Mouse (Mus musculus): ENCODE measurements around the gene Mfsd2b. TPM values are rescaled to one million over a fixed set of nuclear protein-coding genes. Genes with fewer than 3 reads are reported as not detected.
A peak's percentile ranks its signal among the peaks of the same experiment; 100 is the strongest.
"Not testable (repeated sequence)": the region's sequence is repeated elsewhere in the genome, so short reads cannot be mapped to it uniquely, and the experiment has no call there.

Mfsd2b gene
- polyA plus RNA-seq, 1 experiment from 2014 or later = 0.83 TPM

- no peaks in the 10 kb centered on the region for H3K36me3 ChIP-seq (ENCODE audit: control insufficient read depth, insufficient read depth, low read length)
- peak; percentile 96 for DNase-seq (ENCODE audit: low spot score)
- peak within 1 kb of the TSS; percentile 83 for H3K9ac ChIP-seq (ENCODE audit: low read length)
- H3K27me3 ChIP-seq (replicated peaks; ENCODE audit: control insufficient read depth, insufficient read depth, low read length) = no peaks in the 10 kb centered on the region
- peak within 1 kb of the TSS; percentile 82 for H3K27ac ChIP-seq (ENCODE audit: low read depth, low read length)
- peak within 1 kb of the TSS; percentile 68 for H3K4me3 ChIP-seq (ENCODE audit: low read depth, low read length)
- H3K9me3 ChIP-seq (replicated peaks; ENCODE audit: control insufficient read depth, low read length) = no peaks in the 10 kb centered on the region
- ATAC-seq = peak; percentile 94
- H3K4me2 ChIP-seq (ENCODE audit: low read length) = peak within 1 kb of the TSS; percentile 74
- no peaks in the 10 kb centered on the region for H3K4me1 ChIP-seq (ENCODE audit: control insufficient read depth, insufficient read depth, low read length)
- WGBS = 1% methylated on average over 120 of the region's 125 CpGs
Observed at GRCm38 (mm10) chr12:4906951-4907906, 33.1 kb upstream of the Mfsd2b start, which contains the start of gene Ubxn2a. Gene Ubxn2a, minus strand, starts transcription at chr12:4907705.

DNA sequence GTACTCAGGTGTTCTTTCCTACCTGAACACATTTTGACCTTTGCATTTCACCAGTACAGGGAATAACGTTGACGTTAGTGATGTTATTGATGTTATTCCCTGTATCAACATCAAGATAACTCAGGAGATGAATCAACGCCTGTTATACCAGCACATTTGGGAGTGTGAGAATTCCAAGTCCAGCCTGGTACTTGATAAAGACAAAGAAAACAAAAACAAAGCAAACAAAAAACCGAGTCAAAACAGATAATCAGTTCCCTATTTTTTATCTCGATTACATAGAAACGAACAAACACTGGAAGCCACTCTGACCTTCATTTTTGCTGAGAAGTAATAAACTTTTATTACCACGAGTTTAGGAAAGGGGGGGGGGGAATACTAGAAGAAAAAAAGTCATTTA lies 32.3 kb upstream of the Mfsd2b start:
- Histone ChIP-seq H3K4me3 (ENCODE audit: low read depth, low read length) (peak overlapping the region; percentile 68), H3K9ac (ENCODE audit: low read length) (peak overlapping the region; percentile 83), H3K27me3 (replicated peaks; ENCODE audit: control insufficient read depth, insufficient read depth, low read length) (no peaks in the 10 kb centered on the region), H3K4me1 (ENCODE audit: control insufficient read depth, insufficient read depth, low read length) (no peaks in the 10 kb centered on the region), H3K9me3 (replicated peaks; ENCODE audit: control insufficient read depth, low read length) (no peaks in the 10 kb centered on the region), H3K27ac (ENCODE audit: low read depth, low read length) (no peak overlapping the region), H3K4me2 (ENCODE audit: low read length) (peak overlapping the region; percentile 74), H3K36me3 (ENCODE audit: control insufficient read depth, insufficient read depth, low read length) (no peaks in the 10 kb centered on the region)
- 60% methylated on average over 7 of the region's 7 CpGs for WGBS
- DNase-seq (ENCODE audit: low spot score) = no peak
- ATAC-seq = no peak

DNA sequence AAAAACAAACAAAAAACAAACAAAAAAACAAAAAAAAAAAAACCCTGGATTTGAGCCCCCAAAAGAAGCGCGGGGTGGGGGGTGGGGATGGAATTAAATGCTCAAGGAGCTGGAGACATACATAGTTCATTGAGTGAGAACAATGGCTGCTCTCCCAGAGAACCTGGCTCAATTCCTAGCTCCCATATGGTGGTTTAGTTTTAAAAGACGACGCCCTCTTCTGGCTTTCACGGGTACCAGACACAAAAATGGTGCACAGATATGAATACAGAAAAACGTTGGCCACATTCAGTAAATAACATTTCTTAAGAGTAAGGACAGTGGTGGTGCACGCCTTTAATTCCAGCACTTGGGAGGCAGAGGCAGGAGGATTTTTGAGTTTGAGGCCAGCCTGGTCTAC lies 31.8 kb upstream of the Mfsd2b start:
- H3K4me1 ChIP-seq (ENCODE audit: control insufficient read depth, insufficient read depth, low read length) = no peaks in the 10 kb centered on the region
- H3K36me3 ChIP-seq (ENCODE audit: control insufficient read depth, insufficient read depth, low read length) = no peaks in the 10 kb centered on the region
- no peaks in the 10 kb centered on the region for H3K27me3 ChIP-seq (replicated peaks; ENCODE audit: control insufficient read depth, insufficient read depth, low read length)
- peak; percentile 67 for DNase-seq (ENCODE audit: low spot score)
- ATAC-seq = no peak
- WGBS = 58% methylated on average over 7 of the region's 7 CpGs
- no peak overlapping the region for H3K9ac ChIP-seq (ENCODE audit: low read length)
- no peak overlapping the region; the same call in 1 of the 2 replicates for H3K4me3 ChIP-seq (ENCODE audit: low read depth, low read length)
- H3K4me2 ChIP-seq (ENCODE audit: low read length) = peak overlapping the region; percentile 74; the same call in 1 of the 2 replicates
- no peaks in the 10 kb centered on the region for H3K9me3 ChIP-seq (replicated peaks; ENCODE audit: control insufficient read depth, low read length)
- H3K27ac ChIP-seq (ENCODE audit: low read depth, low read length) = no peak overlapping the region

DNA sequence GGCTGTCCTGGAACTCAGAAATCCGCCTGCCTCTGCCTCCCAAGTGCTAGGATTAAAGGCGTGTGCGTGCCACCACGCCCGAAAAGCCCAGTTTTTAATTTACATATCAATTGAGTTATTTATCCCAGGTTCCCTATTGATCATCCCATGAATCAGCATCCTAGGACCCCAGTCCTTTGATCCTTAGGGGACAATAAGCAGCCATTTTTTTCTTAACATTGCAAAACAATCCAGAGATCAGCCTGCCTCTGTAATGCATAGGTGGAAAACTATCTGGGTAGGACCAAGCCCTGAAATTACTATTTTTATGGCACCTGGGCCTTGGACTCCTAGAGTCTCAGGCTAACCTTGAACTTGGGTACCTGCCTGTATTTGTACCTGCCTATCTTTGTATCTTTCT lies 23.9 kb upstream of the Mfsd2b start:
- no peak for ATAC-seq
- DNase-seq (ENCODE audit: low spot score) = no peak
- H3K4me2 ChIP-seq (ENCODE audit: low read length) = no peak overlapping the region
- H3K4me1 ChIP-seq (ENCODE audit: control insufficient read depth, insufficient read depth, low read length) = no peaks in the 10 kb centered on the region
- WGBS = 88% methylated on average over 5 of the region's 5 CpGs
- no peaks in the 10 kb centered on the region for H3K27me3 ChIP-seq (replicated peaks; ENCODE audit: control insufficient read depth, insufficient read depth, low read length)
- no peaks in the 10 kb centered on the region for H3K9me3 ChIP-seq (replicated peaks; ENCODE audit: control insufficient read depth, low read length)
- no peak overlapping the region for H3K27ac ChIP-seq (ENCODE audit: low read depth, low read length)
- peaks cover 6% of the 10 kb centered on the region; the same call in 1 of the 2 replicates for H3K36me3 ChIP-seq (ENCODE audit: control insufficient read depth, insufficient read depth, low read length)
- H3K9ac ChIP-seq (ENCODE audit: low read length) = no peak overlapping the region
- no peak overlapping the region for H3K4me3 ChIP-seq (ENCODE audit: low read depth, low read length)

GRCm38 (mm10) chr12:4889891-4890290 lies 15.7 kb upstream of the Mfsd2b start:
- WGBS = 96% methylated on average over 1 of the region's 1 CpGs
- DNase-seq (ENCODE audit: low spot score) = no peak
- ATAC-seq = no peak
- Histone ChIP-seq H3K36me3 (ENCODE audit: control insufficient read depth, insufficient read depth, low read length) (peaks cover 27% of the 10 kb centered on the region), H3K4me3 (ENCODE audit: low read depth, low read length) (no peak overlapping the region), H3K4me1 (ENCODE audit: control insufficient read depth, insufficient read depth, low read length) (no peaks in the 10 kb centered on the region), H3K27me3 (replicated peaks; ENCODE audit: control insufficient read depth, insufficient read depth, low read length) (no peaks in the 10 kb centered on the region), H3K9ac (ENCODE audit: low read length) (no peak overlapping the region), H3K9me3 (replicated peaks; ENCODE audit: control insufficient read depth, low read length) (no peaks in the 10 kb centered on the region), H3K4me2 (ENCODE audit: low read length) (no peak overlapping the region), H3K27ac (ENCODE audit: low read depth, low read length) (no peak overlapping the region)

DNA sequence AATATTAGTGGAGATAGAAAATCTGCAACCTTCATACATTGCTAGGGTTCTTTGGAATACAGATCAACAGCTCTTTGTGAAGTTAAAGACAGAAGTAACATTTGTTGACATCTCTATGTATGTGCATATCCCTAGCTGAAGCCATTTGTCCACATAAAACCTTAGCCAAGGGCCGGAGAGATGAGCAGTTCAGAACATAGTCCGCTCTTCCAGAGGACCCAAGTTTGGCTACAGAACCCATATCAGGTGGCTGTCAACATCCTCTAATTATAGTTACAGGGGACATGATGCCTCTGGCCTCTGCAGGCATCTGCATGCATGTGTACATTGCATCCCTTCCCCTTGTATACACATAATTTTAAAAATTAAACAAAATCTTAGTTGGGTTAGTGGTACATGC lies 15.1 kb upstream of the Mfsd2b start:
- Histone ChIP-seq H3K9me3 (replicated peaks; ENCODE audit: control insufficient read depth, low read length) (no peaks in the 10 kb centered on the region), H3K27ac (ENCODE audit: low read depth, low read length) (no peak overlapping the region), H3K36me3 (ENCODE audit: control insufficient read depth, insufficient read depth, low read length) (peaks cover 27% of the 10 kb centered on the region), H3K4me1 (ENCODE audit: control insufficient read depth, insufficient read depth, low read length) (no peaks in the 10 kb centered on the region), H3K4me3 (ENCODE audit: low read depth, low read length) (no peak overlapping the region), H3K9ac (ENCODE audit: low read length) (no peak overlapping the region), H3K27me3 (replicated peaks; ENCODE audit: control insufficient read depth, insufficient read depth, low read length) (no peaks in the 10 kb centered on the region), H3K4me2 (ENCODE audit: low read length) (no peak overlapping the region)
- 98% methylated on average over 2 of the region's 2 CpGs for WGBS
- ATAC-seq (no peak), DNase-seq (ENCODE audit: low spot score) (no peak)

DNA sequence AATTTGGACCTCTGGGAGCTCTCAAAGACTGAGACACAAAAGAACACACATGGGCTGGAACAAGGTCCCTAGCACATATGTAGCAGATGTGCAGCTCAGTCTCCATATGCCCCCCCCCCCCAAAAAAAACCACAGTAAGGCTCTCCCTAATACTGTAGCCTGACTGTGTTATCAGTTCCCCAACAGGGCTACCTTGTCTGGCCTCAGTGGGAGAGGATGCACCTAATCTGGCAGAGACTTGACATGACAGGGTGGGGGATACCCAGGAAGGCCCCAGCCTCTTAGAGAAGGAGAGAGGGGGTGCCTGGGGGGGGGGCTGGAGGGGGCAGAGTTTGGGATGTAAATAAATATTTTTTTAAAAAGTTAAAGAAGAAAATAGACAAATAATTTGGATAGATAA lies 14.6 kb upstream of the Mfsd2b start:
- Histone ChIP-seq H3K27ac (ENCODE audit: low read depth, low read length) (no peak overlapping the region), H3K9ac (ENCODE audit: low read length) (no peak overlapping the region), H3K36me3 (ENCODE audit: control insufficient read depth, insufficient read depth, low read length) (peaks cover 27% of the 10 kb centered on the region), H3K27me3 (replicated peaks; ENCODE audit: control insufficient read depth, insufficient read depth, low read length) (no peaks in the 10 kb centered on the region), H3K4me3 (ENCODE audit: low read depth, low read length) (no peak overlapping the region), H3K9me3 (replicated peaks; ENCODE audit: control insufficient read depth, low read length) (no peaks in the 10 kb centered on the region), H3K4me1 (ENCODE audit: control insufficient read depth, insufficient read depth, low read length) (no peaks in the 10 kb centered on the region), H3K4me2 (ENCODE audit: low read length) (no peak overlapping the region)
- no peak for ATAC-seq
- no peak for DNase-seq (ENCODE audit: low spot score)

DNA sequence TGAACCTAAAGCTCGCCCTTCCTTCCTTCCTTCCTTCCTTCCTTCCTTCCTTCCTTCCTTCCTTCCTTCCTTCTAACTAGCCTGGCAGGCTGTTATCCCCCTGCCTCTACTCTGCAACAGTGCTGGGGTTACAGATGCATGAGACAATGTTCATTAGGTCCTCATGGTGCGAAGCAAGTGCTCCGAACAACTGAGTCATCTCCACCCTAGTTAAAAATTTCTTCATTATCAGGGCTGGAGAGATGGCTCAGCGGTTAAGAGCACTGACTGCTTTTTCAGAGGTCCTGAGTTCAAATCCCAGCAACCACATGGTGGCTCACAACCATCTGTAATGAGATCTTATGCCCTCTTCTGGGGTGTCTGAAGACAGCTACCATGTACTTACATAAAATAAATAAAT lies 12.4 kb upstream of the Mfsd2b start:
- H3K9me3 ChIP-seq (replicated peaks; ENCODE audit: control insufficient read depth, low read length); H3K27me3 ChIP-seq (replicated peaks; ENCODE audit: control insufficient read depth, insufficient read depth, low read length); H3K4me2 ChIP-seq (ENCODE audit: low read length); H3K4me1 ChIP-seq (ENCODE audit: control insufficient read depth, insufficient read depth, low read length); H3K9ac ChIP-seq (ENCODE audit: low read length); H3K27ac ChIP-seq (ENCODE audit: low read depth, low read length); H3K4me3 ChIP-seq (ENCODE audit: low read depth, low read length); ATAC-seq; DNase-seq (ENCODE audit: low spot score): not testable (repeated sequence)
- peaks cover 32% of the 10 kb centered on the region for H3K36me3 ChIP-seq (ENCODE audit: control insufficient read depth, insufficient read depth, low read length)
- 95% methylated on average over 4 of the region's 4 CpGs for WGBS

- ATAC-seq = no peak
- Histone ChIP-seq H3K36me3 (ENCODE audit: control insufficient read depth, insufficient read depth, low read length) (peaks cover 23% of the 10 kb centered on the region; the same call in 1 of the 2 replicates), H3K27me3 (replicated peaks; ENCODE audit: control insufficient read depth, insufficient read depth, low read length) (no peaks in the 10 kb centered on the region), H3K4me2 (ENCODE audit: low read length) (no peak overlapping the region), H3K27ac (ENCODE audit: low read depth, low read length) (no peak overlapping the region), H3K9ac (ENCODE audit: low read length) (no peak overlapping the region), H3K4me3 (ENCODE audit: low read depth, low read length) (no peak overlapping the region), H3K4me1 (ENCODE audit: control insufficient read depth, insufficient read depth, low read length) (no peaks in the 10 kb centered on the region), H3K9me3 (replicated peaks; ENCODE audit: control insufficient read depth, low read length) (no peaks in the 10 kb centered on the region)
- 73% methylated on average over 1 of the region's 1 CpGs for WGBS
- DNase-seq (ENCODE audit: low spot score) = no peak
Observed at GRCm38 (mm10) chr12:4885062-4885461, 10.9 kb upstream of the Mfsd2b start.
